Mouse (Mus musculus) kidney, postnatal 25 days (tissue): ENCODE results near the gene Hist1h3c.
A peak's percentile ranks its signal among the peaks of the same experiment; 100 is the strongest.
"Not testable (repeated sequence)": the region's sequence is repeated elsewhere in the genome, so short reads cannot be mapped to it uniquely, and the experiment has no call there.

Experiments used
- DNase-seq, 2 experiments: peaks; one replicate each; pipeline ENCODE4 v3.0.0; 2021; ENCODE audit warnings: mixed read lengths in 2 of 2

The Hist1h3c gene

DNA sequence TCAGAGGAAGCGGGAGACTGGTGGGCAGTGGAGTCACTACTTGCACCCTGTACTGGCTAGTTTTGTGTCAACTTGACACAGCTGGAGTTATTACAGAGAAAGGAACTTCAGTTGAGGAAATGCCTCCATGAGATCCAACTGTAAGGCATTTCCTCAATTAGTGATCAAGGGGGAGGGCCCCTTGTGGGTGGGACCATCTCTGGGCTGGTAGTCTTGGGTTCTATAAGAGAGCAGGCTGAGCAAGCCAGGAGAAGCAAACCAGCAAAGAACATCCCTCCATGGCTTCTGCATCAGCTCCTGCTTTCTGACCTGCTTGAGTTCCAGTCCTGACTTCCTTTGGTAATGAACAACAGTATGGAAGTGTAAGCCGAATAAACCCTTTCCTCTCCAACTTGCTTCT, 42.6 kb downstream of the Hist1h3c start:
- DNase-seq: not testable (repeated sequence)

GRCm38 (mm10) chr13:23702220-23702619, 43.2 kb downstream of the Hist1h3c start:
- DNase-seq: no peak

GRCm38 (mm10) chr13:23700786-23701520, 44.4 kb downstream of the Hist1h3c start:
- DNase-seq: peak; percentile 81

- no peak for DNase-seq
Measured at GRCm38 (mm10) chr13:23699767-23700166, 45.6 kb downstream of the Hist1h3c start.

DNA sequence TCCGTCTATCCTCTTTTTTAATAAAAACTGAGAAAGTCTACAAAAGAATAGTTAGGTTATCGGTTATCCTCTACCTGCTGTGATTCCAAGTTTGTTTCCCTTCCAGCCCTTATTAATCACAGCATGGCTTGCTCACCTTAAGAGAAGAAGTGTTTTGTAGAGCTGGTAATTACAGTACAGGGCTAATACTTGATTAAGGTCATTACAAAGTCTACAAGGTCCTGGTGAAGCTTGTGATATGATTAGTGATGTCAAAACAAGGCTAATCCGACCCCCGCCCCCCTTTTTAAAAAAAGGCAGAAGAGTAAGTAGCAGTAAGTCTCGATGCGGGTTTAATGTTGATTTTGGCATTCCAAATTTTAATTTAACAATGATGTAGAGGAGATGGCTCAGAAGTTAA, 46.4 kb downstream of the Hist1h3c start:
- DNase-seq: no peak

- peak; percentile 97 to 98 for DNase-seq
Measured at GRCm38 (mm10) chr13:23698300-23698693, 47.1 kb downstream of the Hist1h3c start, which contains the start of gene Hist1h4c. Gene Hist1h4c (minus strand): TSS chr13:23698454.

DNA sequence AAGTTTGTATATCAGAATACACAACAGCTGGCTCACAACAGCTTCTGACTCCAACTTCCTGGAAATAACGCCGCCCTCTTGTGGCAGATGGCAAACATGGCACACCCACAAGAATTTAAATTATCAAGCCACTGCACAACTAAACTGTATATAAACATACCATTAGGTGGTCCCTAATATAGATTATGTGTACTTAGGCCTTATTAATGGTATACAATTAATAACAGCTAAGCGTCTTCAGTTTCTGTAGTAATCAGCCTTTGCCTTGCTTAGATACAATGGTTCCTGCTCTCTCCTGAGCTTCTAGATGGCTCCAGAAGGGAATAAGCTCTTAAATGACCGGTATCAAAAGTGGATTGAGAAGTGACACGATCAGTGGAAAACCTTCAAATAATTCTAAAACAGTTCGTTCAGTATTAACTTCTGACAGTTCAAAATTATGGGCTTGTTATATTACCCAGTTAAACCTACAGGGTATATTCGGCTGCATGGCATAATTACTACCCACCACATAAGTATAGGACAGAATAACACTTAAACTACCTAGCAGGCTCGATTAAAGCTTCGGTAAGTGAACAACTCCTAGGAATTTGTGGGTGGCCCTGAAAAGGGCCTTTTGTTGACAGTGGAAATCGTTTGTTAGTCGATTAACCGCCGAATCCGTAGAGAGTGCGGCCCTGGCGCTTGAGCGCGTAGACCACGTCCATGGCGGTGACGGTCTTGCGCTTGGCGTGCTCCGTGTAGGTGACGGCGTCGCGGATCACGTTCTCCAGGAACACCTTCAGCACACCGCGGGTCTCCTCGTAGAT, 47.7 kb downstream of the Hist1h3c start:
- peak; percentile 45 to 61 for DNase-seq

GRCm38 (mm10) chr13:23696061-23696474, 49.3 kb downstream of the Hist1h3c start:
- DNase-seq: no peak

DNA sequence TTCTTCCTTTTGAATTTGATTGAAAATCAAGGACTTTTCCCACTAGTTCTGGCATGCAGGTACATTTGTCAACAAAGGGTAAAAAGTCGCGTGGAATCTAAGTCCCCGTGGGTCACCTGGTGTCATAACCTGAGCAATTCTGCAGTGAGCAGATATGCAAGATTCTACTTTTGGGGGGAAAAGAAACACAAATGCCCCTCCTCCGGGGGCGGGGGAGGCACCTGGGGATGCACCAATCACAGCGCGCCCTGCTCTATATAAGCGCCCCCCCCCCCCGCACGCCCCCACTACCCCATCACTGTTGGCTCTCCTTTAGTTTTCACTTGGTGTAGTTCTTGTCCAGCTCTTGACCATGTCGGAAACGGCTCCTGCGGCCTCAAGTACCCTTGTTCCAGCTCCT, 49.9 kb downstream of the Hist1h3c start, which contains the start of gene Hist1h1t:
Gene Hist1h1t (plus strand): TSS at position 301 of the 400 bp plus-strand sequence.
- DNase-seq: no peak
